Mouse (Mus musculus) neural tube, embryonic 13.5 days (tissue): ENCODE results near the gene Ephb3. TPM values are rescaled to one million over a fixed set of nuclear protein-coding genes. Genes with fewer than 3 reads are reported as not detected.

ENCODE experiments used
- ATAC-seq: fragments of 200-750 bp; cut with Nextera tagmentation; 2 replicates; pipeline ENCODE4 v1.8.0; 2017; ENCODE audit warnings: low read depth, mild to moderate bottlenecking, moderate TSS enrichment, moderate library complexity
- H3K27ac ChIP-seq: fragments of 300-500 bp; sonication (generic); replicated peaks from 2 replicates; pipeline ENCODE4 v1.5.1; 2015; ENCODE audit warnings: moderate library complexity, mild to moderate bottlenecking, inconsistent platforms
- H3K27me3 ChIP-seq: fragments of 300-500 bp; sonication (generic); 2 replicates; pipeline ENCODE4 v1.6.1; 2015; ENCODE audit warnings: mild to moderate bottlenecking, inconsistent platforms
- H3K36me3 ChIP-seq: fragments of 300-500 bp; sonication (generic); 2 replicates; pipeline ENCODE4 v1.6.1; 2015; ENCODE audit warnings: mild to moderate bottlenecking, inconsistent platforms
- H3K4me1 ChIP-seq: fragments of 300-500 bp; sonication (generic); replicated peaks from 2 replicates; pipeline ENCODE4 v1.6.1; 2015; ENCODE audit warnings: inconsistent platforms
- H3K4me2 ChIP-seq: fragments of 300-500 bp; sonication (generic); 2 replicates; pipeline ENCODE4 v1.6.1; 2015; ENCODE audit warnings: inconsistent platforms, mild to moderate bottlenecking, moderate library complexity
- H3K4me3 ChIP-seq: fragments of 300-500 bp; sonication (generic); 2 replicates; pipeline ENCODE4 v1.5.1; 2015; ENCODE audit warnings: mild to moderate bottlenecking, inconsistent platforms
- H3K9ac ChIP-seq: fragments of 300-500 bp; sonication (generic); 2 replicates; pipeline ENCODE4 v1.6.1; 2015; ENCODE audit warnings: moderate library complexity, mild to moderate bottlenecking, inconsistent platforms
- H3K9me3 ChIP-seq: fragments of 300-500 bp; sonication (generic); 2 replicates; pipeline ENCODE4 v1.6.1; 2016; ENCODE audit warnings: inconsistent platforms
- WGBS: fragments of 180-500 bp; shearing (Covaris S2); methylation state at CpG from one replicate; pipeline ENCODE4 v1.1.7; 2015; 5-methylcytosine and 5-hydroxymethylcytosine counted together
- polyA plus RNA-seq: library from polyadenylated mRNA; unstranded; fragments of >200 nt; fragmentation: Nextera tagmentation; extraction: Ambion mirVana; gene quantifications from 2 replicates; pipeline ENCODE4 v1.2.1, GENCODE M21; 2015

Ephb3 gene
- polyA plus RNA-seq, 1 experiment from 2014 or later = 13.5 TPM

- 79% methylated on average over 6 of the region's 6 CpGs for WGBS
- Histone ChIP-seq H3K27me3 (no peaks in the 10 kb centered on the region), H3K4me3 (no peak overlapping the region), H3K27ac (no peak overlapping the region), H3K9ac (no peak overlapping the region), H3K36me3 (peaks cover 19% of the 10 kb centered on the region), H3K4me1 (peaks cover 12% of the 10 kb centered on the region), H3K9me3 (no peaks in the 10 kb centered on the region), H3K4me2 (no peak overlapping the region)
- ATAC-seq = no peak
Observed at GRCm38 (mm10) chr16:21226629-21227028, 22.1 kb downstream of the Ephb3 start.

- WGBS = 71% methylated on average over 8 of the region's 8 CpGs
- Histone ChIP-seq H3K9me3 (no peaks in the 10 kb centered on the region), H3K4me1 (peaks cover 23% of the 10 kb centered on the region), H3K4me3 (no peak overlapping the region), H3K27me3 (no peaks in the 10 kb centered on the region), H3K36me3 (no peaks in the 10 kb centered on the region), H3K9ac (no peak overlapping the region), H3K27ac (no peak overlapping the region), H3K4me2 (no peak overlapping the region)
- no peak for ATAC-seq
Observed at GRCm38 (mm10) chr16:21235135-21235534, 30.6 kb downstream of the Ephb3 start.

GRCm38 (mm10) chr16:21238722-21239121 lies 34.2 kb downstream of the Ephb3 start:
- ATAC-seq = peak; percentile 22; the same call in 1 of the 2 replicates
- H3K9ac ChIP-seq = 0 out of 2 replicates have a peak overlapping the region, but pooled peaks have one; percentile 13
- H3K4me3 ChIP-seq = no peak overlapping the region
- H3K27ac ChIP-seq = peak overlapping the region; percentile 10; the same call in 1 of the 2 replicates
- H3K4me1 ChIP-seq = peaks cover 38% of the 10 kb centered on the region
- peaks cover 10% of the 10 kb centered on the region; the same call in 1 of the 2 replicates for H3K27me3 ChIP-seq
- H3K4me2 ChIP-seq = no peak overlapping the region
- WGBS = 17% methylated on average over 5 of the region's 5 CpGs
- H3K9me3 ChIP-seq = no peaks in the 10 kb centered on the region
- H3K36me3 ChIP-seq = no peaks in the 10 kb centered on the region

- no peak overlapping the region for H3K4me2 ChIP-seq
- peaks cover 15% of the 10 kb centered on the region; the same call in 1 of the 2 replicates for H3K27me3 ChIP-seq
- no peak overlapping the region for H3K27ac ChIP-seq
- WGBS = 23% methylated on average over 3 of the region's 3 CpGs
- H3K4me3 ChIP-seq = no peak overlapping the region
- H3K9ac ChIP-seq = no peak overlapping the region
- no peaks in the 10 kb centered on the region for H3K36me3 ChIP-seq
- H3K9me3 ChIP-seq = no peaks in the 10 kb centered on the region
- ATAC-seq = no peak
- peaks cover 43% of the 10 kb centered on the region for H3K4me1 ChIP-seq
Observed at GRCm38 (mm10) chr16:21240547-21240946, 36.0 kb downstream of the Ephb3 start.

- no peak overlapping the region for H3K9ac ChIP-seq
- H3K4me2 ChIP-seq = no peak overlapping the region
- H3K27ac ChIP-seq = no peak overlapping the region
- peaks cover 48% of the 10 kb centered on the region for H3K4me1 ChIP-seq
- peaks cover 15% of the 10 kb centered on the region; the same call in 1 of the 2 replicates for H3K27me3 ChIP-seq
- ATAC-seq = no peak
- no peaks in the 10 kb centered on the region for H3K36me3 ChIP-seq
- H3K9me3 ChIP-seq = no peaks in the 10 kb centered on the region
- H3K4me3 ChIP-seq = no peak overlapping the region
Observed at GRCm38 (mm10) chr16:21241030-21241429, 36.5 kb downstream of the Ephb3 start.

GRCm38 (mm10) chr16:21242946-21243345 lies 38.4 kb downstream of the Ephb3 start:
- WGBS = 24% methylated on average over 8 of the region's 8 CpGs
- H3K36me3 ChIP-seq = no peaks in the 10 kb centered on the region
- H3K4me3 ChIP-seq = no peak overlapping the region
- peaks cover 62% of the 10 kb centered on the region for H3K4me1 ChIP-seq
- ATAC-seq = no peak
- peaks cover 28% of the 10 kb centered on the region for H3K27me3 ChIP-seq
- no peak overlapping the region for H3K9ac ChIP-seq
- H3K27ac ChIP-seq = no peak overlapping the region
- no peak overlapping the region for H3K4me2 ChIP-seq
- no peaks in the 10 kb centered on the region for H3K9me3 ChIP-seq

- no peak for ATAC-seq
- Histone ChIP-seq H3K27ac (no peak overlapping the region), H3K4me1 (peaks cover 56% of the 10 kb centered on the region), H3K9ac (no peak overlapping the region), H3K9me3 (no peaks in the 10 kb centered on the region), H3K4me2 (no peak overlapping the region), H3K4me3 (no peak overlapping the region), H3K36me3 (no peaks in the 10 kb centered on the region), H3K27me3 (peaks cover 45% of the 10 kb centered on the region)
- 54% methylated on average over 3 of the region's 3 CpGs for WGBS
Observed at GRCm38 (mm10) chr16:21244803-21245202, 40.2 kb downstream of the Ephb3 start.

- Histone ChIP-seq H3K9ac (no peak overlapping the region), H3K36me3 (no peaks in the 10 kb centered on the region), H3K4me2 (peak overlapping the region; percentile 70; the same call in 1 of the 2 replicates), H3K9me3 (no peaks in the 10 kb centered on the region), H3K4me1 (peaks cover 52% of the 10 kb centered on the region), H3K4me3 (no peak overlapping the region), H3K27ac (no peak overlapping the region), H3K27me3 (peaks cover 51% of the 10 kb centered on the region)
- no peak for ATAC-seq
- 14% methylated on average over 7 of the region's 7 CpGs for WGBS
Observed at GRCm38 (mm10) chr16:21245387-21245786, 40.8 kb downstream of the Ephb3 start.

- peak; percentile 82 for ATAC-seq
- Histone ChIP-seq H3K27ac (0 out of 2 replicates have a peak overlapping the region, but pooled peaks have one; percentile 42), H3K4me1 (peaks cover 46% of the 10 kb centered on the region), H3K36me3 (no peaks in the 10 kb centered on the region), H3K9ac (peak overlapping the region; percentile 68), H3K4me3 (peak overlapping the region; percentile 37), H3K4me2 (peak overlapping the region; percentile 70), H3K9me3 (no peaks in the 10 kb centered on the region), H3K27me3 (peaks cover 57% of the 10 kb centered on the region)
- under 1% methylated on average over 29 of the region's 29 CpGs for WGBS
Observed at GRCm38 (mm10) chr16:21245931-21246390, 41.4 kb downstream of the Ephb3 start.

- H3K27ac ChIP-seq = 0 out of 2 replicates have a peak overlapping the region, but pooled peaks have one; percentile 42
- under 1% methylated on average over 33 of the region's 33 CpGs for WGBS
- peaks cover 59% of the 10 kb centered on the region for H3K27me3 ChIP-seq
- H3K9me3 ChIP-seq = no peaks in the 10 kb centered on the region
- peak; percentile 49; the same call in 1 of the 2 replicates for ATAC-seq
- H3K4me2 ChIP-seq = peak overlapping the region; percentile 70
- H3K4me1 ChIP-seq = peaks cover 45% of the 10 kb centered on the region
- H3K36me3 ChIP-seq = no peaks in the 10 kb centered on the region
- H3K4me3 ChIP-seq = peak overlapping the region; percentile 37
- peak overlapping the region; percentile 68 for H3K9ac ChIP-seq
Observed at GRCm38 (mm10) chr16:21246391-21247036, 42.0 kb downstream of the Ephb3 start.

GRCm38 (mm10) chr16:21247037-21247432 lies 42.5 kb downstream of the Ephb3 start:
- Histone ChIP-seq H3K9me3 (no peaks in the 10 kb centered on the region), H3K27ac (0 out of 2 replicates have a peak overlapping the region, but pooled peaks have one; percentile 10)
- no peak for ATAC-seq

GRCm38 (mm10) chr16:21247871-21248712 lies 43.5 kb downstream of the Ephb3 start:
- Histone ChIP-seq H3K4me3 (peak overlapping the region; percentile 37), H3K27me3 (peaks cover 52% of the 10 kb centered on the region), H3K36me3 (no peaks in the 10 kb centered on the region), H3K9me3 (no peaks in the 10 kb centered on the region), H3K9ac (peak overlapping the region; percentile 57), H3K4me2 (peak overlapping the region; percentile 65), H3K4me1 (peaks cover 47% of the 10 kb centered on the region), H3K27ac (no peak overlapping the region)
- WGBS = 3% methylated on average over 38 of the region's 38 CpGs
- ATAC-seq = peak; percentile 9; the same call in 1 of the 2 replicates

More at GRCm38 (mm10) chr16:21247037-21247432, 42.5 kb downstream of the Ephb3 start:
- H3K4me2 ChIP-seq = peak overlapping the region; percentile 70
- H3K4me3 ChIP-seq = peak overlapping the region; percentile 37
- H3K27me3 ChIP-seq = peaks cover 59% of the 10 kb centered on the region
- peaks cover 45% of the 10 kb centered on the region for H3K4me1 ChIP-seq
- WGBS = 4% methylated on average over 4 of the region's 4 CpGs
- H3K9ac ChIP-seq = no peak overlapping the region
- H3K36me3 ChIP-seq = no peaks in the 10 kb centered on the region
